Mouse (Mus musculus): ENCODE results near the gene Dclre1c. TPM values are rescaled to one million over a fixed set of nuclear protein-coding genes. Genes with fewer than 3 reads are reported as not detected.

Dclre1c gene
- polyA plus RNA-seq (2014; fragmentation: Illumina TruSeq; extraction: RNeasy Lipid Tissue Mini Kit (QIAGEN cat#74804); ENCODE audit: low read depth, low replicate concordance), result 5.5 TPM

DNA sequence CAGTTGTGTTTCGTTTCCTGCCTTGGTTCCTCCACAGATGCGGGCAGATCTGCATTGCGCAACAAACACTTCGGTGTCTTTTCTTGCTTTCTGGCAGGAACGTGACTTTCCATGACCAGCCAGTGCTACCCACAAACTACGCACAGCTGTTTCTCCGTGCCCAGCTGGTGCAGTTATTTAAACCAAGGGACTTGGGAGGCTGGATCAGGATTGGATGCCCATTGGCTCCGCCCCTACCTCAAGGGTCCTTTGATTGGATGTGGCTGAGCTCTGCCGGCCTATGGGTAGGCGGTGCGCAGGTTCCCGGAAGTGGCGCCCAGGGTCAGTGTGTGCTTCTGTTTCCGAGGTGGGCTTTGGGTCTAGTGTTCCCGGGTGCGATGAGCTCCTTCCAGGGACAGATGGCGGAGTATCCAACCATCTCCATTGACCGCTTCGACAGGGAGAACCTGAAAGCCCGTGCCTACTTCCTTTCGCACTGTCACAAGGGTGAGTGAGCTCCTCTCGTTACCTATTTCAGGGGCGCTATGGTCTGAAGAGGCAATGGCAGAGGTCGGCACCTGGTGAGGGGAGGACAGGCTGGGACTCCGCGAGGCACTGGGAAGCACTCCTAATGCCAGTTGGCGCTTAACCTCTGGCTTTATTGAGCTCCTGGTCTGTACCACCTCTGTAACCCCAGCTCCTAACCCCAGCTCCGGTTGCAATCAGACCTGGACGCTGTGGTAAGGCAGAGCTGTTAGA is at the start of gene Dclre1c:
TSS of gene Dclre1c (plus strand) at position 291 of the 738 bp plus-strand sequence.

GRCm38 (mm10) chr2:3397110-3397509 is 26.8 kb upstream of the Dclre1c start, which contains the start of gene Olah:
Gene Olah, minus strand, starts transcription at chr2:3397210.

DNA sequence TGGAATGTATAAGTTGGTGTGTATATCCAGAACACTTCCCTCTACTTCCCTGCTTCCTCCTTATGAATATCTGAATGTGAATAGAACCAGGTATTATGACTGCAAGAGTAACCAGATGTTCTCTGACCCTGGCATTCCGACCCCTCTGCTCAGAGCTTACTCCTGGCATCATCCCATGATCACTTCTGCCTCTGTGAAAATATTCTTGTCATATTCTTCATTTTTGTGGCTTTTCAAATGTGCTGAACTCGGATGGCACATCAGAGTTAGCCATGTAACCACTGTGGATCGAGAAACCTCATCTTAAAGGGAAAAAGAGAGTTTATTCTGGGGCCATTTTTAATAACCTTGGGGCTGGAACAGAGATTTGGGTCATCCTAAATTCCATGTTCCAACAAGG is 1.4 kb upstream of the Dclre1c start, which contains the start of gene Meig1:
TSS of gene Meig1 (minus strand) at position 101 of the 400 bp plus-strand sequence.

GRCm38 (mm10) chr2:3474861-3475283 is 50.9 kb downstream of the Dclre1c start, which contains the start of gene Suv39h2:
Gene Suv39h2, minus strand, starts transcription at chr2:3475031.

GRCm38 (mm10) chr2:3512552-3513454 is 88.9 kb downstream of the Dclre1c start, which contains the start of the genes Gm45902, Hspa14 and Cdnf:
Gene Gm45902, minus strand, starts transcription at chr2:3512790.
Gene Hspa14, minus strand, starts transcription at chr2:3512814.
Gene Cdnf, plus strand, starts transcription at chr2:3513030.

Other genes starting within 250 kb of the Dclre1c start
- 29.7 TPM for gene Nmt2, start 139.9 kb upstream of the Dclre1c start, polyA plus RNA-seq (2014; fragmentation: Illumina TruSeq; extraction: RNeasy Lipid Tissue Mini Kit (QIAGEN cat#74804); ENCODE audit: low read depth, low replicate concordance)
- gene Rpp38, start 91.5 kb upstream of the Dclre1c start, polyA plus RNA-seq (2014; fragmentation: Illumina TruSeq; extraction: RNeasy Lipid Tissue Mini Kit (QIAGEN cat#74804); ENCODE audit: low read depth, low replicate concordance), result 3.2 TPM
- gene Acbd7, start 88.0 kb upstream of the Dclre1c start, polyA plus RNA-seq (2014; fragmentation: Illumina TruSeq; extraction: RNeasy Lipid Tissue Mini Kit (QIAGEN cat#74804); ENCODE audit: low read depth, low replicate concordance), result not detected
- gene Olah, start 26.9 kb upstream of the Dclre1c start, polyA plus RNA-seq (2014; fragmentation: Illumina TruSeq; extraction: RNeasy Lipid Tissue Mini Kit (QIAGEN cat#74804); ENCODE audit: low read depth, low replicate concordance), result not detected
- not detected for gene Meig1, start 1.5 kb upstream of the Dclre1c start, polyA plus RNA-seq (2014; fragmentation: Illumina TruSeq; extraction: RNeasy Lipid Tissue Mini Kit (QIAGEN cat#74804); ENCODE audit: low read depth, low replicate concordance)
- gene Suv39h2, start 50.9 kb downstream of the Dclre1c start, polyA plus RNA-seq (2014; fragmentation: Illumina TruSeq; extraction: RNeasy Lipid Tissue Mini Kit (QIAGEN cat#74804); ENCODE audit: low read depth, low replicate concordance), result 0.93 TPM
- 0.64 TPM for gene Gm45902, start 88.7 kb downstream of the Dclre1c start, polyA plus RNA-seq (2014; fragmentation: Illumina TruSeq; extraction: RNeasy Lipid Tissue Mini Kit (QIAGEN cat#74804); ENCODE audit: low read depth, low replicate concordance)
- gene Hspa14, start 88.7 kb downstream of the Dclre1c start, polyA plus RNA-seq (2014; fragmentation: Illumina TruSeq; extraction: RNeasy Lipid Tissue Mini Kit (QIAGEN cat#74804); ENCODE audit: low read depth, low replicate concordance), result 17.8 TPM
- 0.66 TPM for gene Cdnf, start 88.9 kb downstream of the Dclre1c start, polyA plus RNA-seq (2014; fragmentation: Illumina TruSeq; extraction: RNeasy Lipid Tissue Mini Kit (QIAGEN cat#74804); ENCODE audit: low read depth, low replicate concordance)
- gene Fam107b, start 146.4 kb downstream of the Dclre1c start, polyA plus RNA-seq (2014; fragmentation: Illumina TruSeq; extraction: RNeasy Lipid Tissue Mini Kit (QIAGEN cat#74804); ENCODE audit: low read depth, low replicate concordance), result 144 TPM

Measured in liver, adult 10 weeks (tissue).